Mouse (Mus musculus): ENCODE data around the gene Cuedc1.
A peak's percentile ranks its signal among the peaks of the same experiment; 100 is the strongest.
"Not testable (repeated sequence)": the region's sequence is repeated elsewhere in the genome, so short reads cannot be mapped to it uniquely, and the experiment has no call there.

Cuedc1 gene

GRCm38 (mm10) chr11:88193098-88193823 lies 95.4 kb downstream of the Cuedc1 start:
- peaks cover 45% of the 10 kb centered on the region for H3K4me1 ChIP-seq (replicated peaks; ENCODE audit: low read depth, low read length)
- H3K36me3 ChIP-seq (ENCODE audit: insufficient read depth, low read length) = no peaks in the 10 kb centered on the region
- H3K4me3 ChIP-seq (replicated peaks; ENCODE audit: low read length) = peak overlapping the region; percentile 67
- H3K9me3 ChIP-seq (ENCODE audit: low read length) = no peaks in the 10 kb centered on the region
- peak; percentile 11; the same call in 1 of the 2 replicates for TF ChIP-seq POU5F1 (IDR thresholded peaks at IDR 0.05; ENCODE audit: borderline replicate concordance, low read length)
- TF ChIP-seq NANOG (IDR thresholded peaks at IDR 0.05; ENCODE audit: borderline replicate concordance, low read length) = no peak
- TF ChIP-seq CTCF (conservative IDR thresholded peaks at IDR 0.05; ENCODE audit: low read length) = no peak
- peaks cover 79% of the 10 kb centered on the region for H3K27me3 ChIP-seq (ENCODE audit: insufficient read depth, low read length)

GRCm38 (mm10) chr11:88193824-88194696 lies 96.2 kb downstream of the Cuedc1 start:
- no peak for TF ChIP-seq CTCF (conservative IDR thresholded peaks at IDR 0.05; ENCODE audit: low read length)
- TF ChIP-seq NANOG (IDR thresholded peaks at IDR 0.05; ENCODE audit: borderline replicate concordance, low read length) = no peak
- TF ChIP-seq POU5F1 (IDR thresholded peaks at IDR 0.05; ENCODE audit: borderline replicate concordance, low read length) = no peak
- Histone ChIP-seq H3K4me3 (replicated peaks; ENCODE audit: low read length) (peak overlapping the region; percentile 67), H3K4me1 (replicated peaks; ENCODE audit: low read depth, low read length) (peaks cover 48% of the 10 kb centered on the region), H3K36me3 (ENCODE audit: insufficient read depth, low read length) (no peaks in the 10 kb centered on the region), H3K9me3 (ENCODE audit: low read length) (no peaks in the 10 kb centered on the region), H3K27me3 (ENCODE audit: insufficient read depth, low read length) (peaks cover 79% of the 10 kb centered on the region)

GRCm38 (mm10) chr11:88195699-88196098 lies 97.8 kb downstream of the Cuedc1 start:
- H3K4me3 ChIP-seq (replicated peaks; ENCODE audit: low read length); H3K36me3 ChIP-seq (ENCODE audit: insufficient read depth, low read length); H3K9me3 ChIP-seq (ENCODE audit: low read length): not testable (repeated sequence)
- H3K4me1 ChIP-seq (replicated peaks; ENCODE audit: low read depth, low read length) = peaks cover 48% of the 10 kb centered on the region
- peaks cover 82% of the 10 kb centered on the region for H3K27me3 ChIP-seq (ENCODE audit: insufficient read depth, low read length)

GRCm38 (mm10) chr11:88197153-88197576 lies 99.3 kb downstream of the Cuedc1 start:
- peak; percentile 47 for TF ChIP-seq CTCF (conservative IDR thresholded peaks at IDR 0.05; ENCODE audit: low read length)
- TF ChIP-seq NANOG (IDR thresholded peaks at IDR 0.05; ENCODE audit: borderline replicate concordance, low read length) = no peak
- Histone ChIP-seq H3K9me3 (ENCODE audit: low read length) (no peaks in the 10 kb centered on the region), H3K27me3 (ENCODE audit: insufficient read depth, low read length) (peaks cover 80% of the 10 kb centered on the region), H3K4me3 (replicated peaks; ENCODE audit: low read length) (no peak overlapping the region), H3K36me3 (ENCODE audit: insufficient read depth, low read length) (no peaks in the 10 kb centered on the region), H3K4me1 (replicated peaks; ENCODE audit: low read depth, low read length) (peaks cover 47% of the 10 kb centered on the region)

GRCm38 (mm10) chr11:88198223-88198622 lies 100.4 kb downstream of the Cuedc1 start:
- TF ChIP-seq POU5F1 (IDR thresholded peaks at IDR 0.05; ENCODE audit: borderline replicate concordance, low read length) = no peak
- TF ChIP-seq NANOG (IDR thresholded peaks at IDR 0.05; ENCODE audit: borderline replicate concordance, low read length) = no peak
- TF ChIP-seq CTCF (conservative IDR thresholded peaks at IDR 0.05; ENCODE audit: low read length) = no peak
- no peaks in the 10 kb centered on the region for H3K36me3 ChIP-seq (ENCODE audit: insufficient read depth, low read length)
- no peak overlapping the region for H3K4me3 ChIP-seq (replicated peaks; ENCODE audit: low read length)
- peaks cover 75% of the 10 kb centered on the region for H3K27me3 ChIP-seq (ENCODE audit: insufficient read depth, low read length)
- H3K4me1 ChIP-seq (replicated peaks; ENCODE audit: low read depth, low read length) = peaks cover 44% of the 10 kb centered on the region
- no peaks in the 10 kb centered on the region for H3K9me3 ChIP-seq (ENCODE audit: low read length)

- TF ChIP-seq NANOG (IDR thresholded peaks at IDR 0.05; ENCODE audit: borderline replicate concordance, low read length) (no peak), CTCF (conservative IDR thresholded peaks at IDR 0.05; ENCODE audit: low read length) (no peak), POU5F1 (IDR thresholded peaks at IDR 0.05; ENCODE audit: borderline replicate concordance, low read length) (no peak)
- peaks cover 58% of the 10 kb centered on the region for H3K27me3 ChIP-seq (ENCODE audit: insufficient read depth, low read length)
- H3K9me3 ChIP-seq (ENCODE audit: low read length) = no peaks in the 10 kb centered on the region
- 0 out of 2 replicates have a peak, but pooled peaks cover 4% of the 10 kb centered on the region for H3K36me3 ChIP-seq (ENCODE audit: insufficient read depth, low read length)
- no peak overlapping the region for H3K4me3 ChIP-seq (replicated peaks; ENCODE audit: low read length)
- H3K4me1 ChIP-seq (replicated peaks; ENCODE audit: low read depth, low read length) = peaks cover 36% of the 10 kb centered on the region
Observed at GRCm38 (mm10) chr11:88201172-88201571, 103.3 kb downstream of the Cuedc1 start.

GRCm38 (mm10) chr11:88202077-88202476 lies 104.2 kb downstream of the Cuedc1 start:
- TF ChIP-seq NANOG (IDR thresholded peaks at IDR 0.05; ENCODE audit: borderline replicate concordance, low read length) = peak; percentile 80
- no peak for TF ChIP-seq POU5F1 (IDR thresholded peaks at IDR 0.05; ENCODE audit: borderline replicate concordance, low read length)
- no peak for TF ChIP-seq CTCF (conservative IDR thresholded peaks at IDR 0.05; ENCODE audit: low read length)
- no peak overlapping the region for H3K4me3 ChIP-seq (replicated peaks; ENCODE audit: low read length)

GRCm38 (mm10) chr11:88203712-88204532 lies 106.1 kb downstream of the Cuedc1 start, which contains the start of gene Mrps23:
Mrps23 (plus strand) TSS chr11:88204388.
- Histone ChIP-seq H3K4me3 (replicated peaks; ENCODE audit: low read length) (peak within 1 kb of the TSS; percentile 96), H3K27me3 (ENCODE audit: insufficient read depth, low read length) (peaks cover 34% of the 10 kb centered on the region), H3K9me3 (ENCODE audit: low read length) (no peaks in the 10 kb centered on the region), H3K36me3 (ENCODE audit: insufficient read depth, low read length) (peaks cover 24% of the 10 kb centered on the region), H3K4me1 (replicated peaks; ENCODE audit: low read depth, low read length) (peaks cover 29% of the 10 kb centered on the region)
- no peak; the same call in none of the 2 replicates for TF ChIP-seq CTCF (conservative IDR thresholded peaks at IDR 0.05; ENCODE audit: low read length)
- TF ChIP-seq POU5F1 (IDR thresholded peaks at IDR 0.05; ENCODE audit: borderline replicate concordance, low read length) = no peak
- no peak for TF ChIP-seq NANOG (IDR thresholded peaks at IDR 0.05; ENCODE audit: borderline replicate concordance, low read length)

More at GRCm38 (mm10) chr11:88202077-88202476, 104.2 kb downstream of the Cuedc1 start:
- H3K36me3 ChIP-seq (ENCODE audit: insufficient read depth, low read length) = peaks cover 5% of the 10 kb centered on the region
- H3K9me3 ChIP-seq (ENCODE audit: low read length) = no peaks in the 10 kb centered on the region
- H3K27me3 ChIP-seq (ENCODE audit: insufficient read depth, low read length) = peaks cover 50% of the 10 kb centered on the region
- H3K4me1 ChIP-seq (replicated peaks; ENCODE audit: low read depth, low read length) = peaks cover 36% of the 10 kb centered on the region

Measured in E14TG2a.4 (cell line).